Mouse (Mus musculus): ENCODE data around the gene Gm42517.

Gene Gm42517

GRCm38 (mm10) chr5:108367871-108368332 is at the start of gene Gm42517:
Gm42517 (minus strand) TSS chr5:108367922.
- DNase-seq (ENCODE audit: low spot score): no peak

- no peak for DNase-seq (ENCODE audit: low spot score)
These were observed 47.0 kb upstream of the Gm42517 start for GRCm38 (mm10) chr5:108414711-108415110.

GRCm38 (mm10) chr5:108406977-108407376 is 39.3 kb upstream of the Gm42517 start:
- no peak for DNase-seq (ENCODE audit: low spot score)

- DNase-seq (ENCODE audit: low spot score): no peak
These were observed 37.7 kb upstream of the Gm42517 start for GRCm38 (mm10) chr5:108405460-108405859.

- DNase-seq (ENCODE audit: low spot score): no peak
These were observed 35.7 kb upstream of the Gm42517 start for GRCm38 (mm10) chr5:108403453-108403852.

GRCm38 (mm10) chr5:108389744-108390143 is 22.0 kb upstream of the Gm42517 start:
- no peak for DNase-seq (ENCODE audit: low spot score)

GRCm38 (mm10) chr5:108388201-108388600 is 20.5 kb upstream of the Gm42517 start, which contains the start of gene Pde6b:
Pde6b (plus strand) TSS chr5:108388391.
- no peak for DNase-seq (ENCODE audit: low spot score)

- DNase-seq (ENCODE audit: low spot score): no peak
These were observed 18.7 kb upstream of the Gm42517 start for GRCm38 (mm10) chr5:108386449-108386848.

- DNase-seq (ENCODE audit: low spot score): no peak
These were observed 17.9 kb upstream of the Gm42517 start for GRCm38 (mm10) chr5:108385632-108386031.

GRCm38 (mm10) chr5:108378346-108378745 is 10.6 kb upstream of the Gm42517 start:
- DNase-seq (ENCODE audit: low spot score): no peak

GRCm38 (mm10) chr5:108376059-108376458 is 8.3 kb upstream of the Gm42517 start:
- no peak for DNase-seq (ENCODE audit: low spot score)

- no peak for DNase-seq (ENCODE audit: low spot score)
These were observed 6.4 kb upstream of the Gm42517 start for GRCm38 (mm10) chr5:108374079-108374478.

- no peak for DNase-seq (ENCODE audit: low spot score)
These were observed 2.2 kb upstream of the Gm42517 start for GRCm38 (mm10) chr5:108369964-108370363.

- peak; percentile 39 for DNase-seq (ENCODE audit: low spot score)
These were observed 1.3 kb upstream of the Gm42517 start for GRCm38 (mm10) chr5:108368851-108369621.

GRCm38 (mm10) chr5:108368446-108368845 is 724 bp upstream of the Gm42517 start:
- no peak for DNase-seq (ENCODE audit: low spot score)

- peak; percentile 65 for DNase-seq (ENCODE audit: low spot score)
These were observed 509 bp downstream of the Gm42517 start for GRCm38 (mm10) chr5:108366984-108367841.

- DNase-seq (ENCODE audit: low spot score): no peak
These were observed 1.3 kb downstream of the Gm42517 start for GRCm38 (mm10) chr5:108366328-108366983.

- no peak for DNase-seq (ENCODE audit: low spot score)
These were observed 5.4 kb downstream of the Gm42517 start for GRCm38 (mm10) chr5:108362330-108362729.

GRCm38 (mm10) chr5:108360211-108360610 is 7.5 kb downstream of the Gm42517 start:
- DNase-seq (ENCODE audit: low spot score): no peak

GRCm38 (mm10) chr5:108359491-108359890 is 8.2 kb downstream of the Gm42517 start:
- DNase-seq (ENCODE audit: low spot score): no peak

GRCm38 (mm10) chr5:108357862-108358261 is 9.9 kb downstream of the Gm42517 start:
- no peak for DNase-seq (ENCODE audit: low spot score)

- no peak for DNase-seq (ENCODE audit: low spot score)
These were observed 13.7 kb downstream of the Gm42517 start for GRCm38 (mm10) chr5:108354056-108354455.

All from embryo, embryonic 10 days (tissue).